Mouse (Mus musculus): ENCODE data around the gene Tpr. TPM values are rescaled to one million over a fixed set of nuclear protein-coding genes. Genes with fewer than 3 reads are reported as not detected.

Tpr gene
- polyA plus RNA-seq, 1 experiment from 2014 or later, result 124 TPM

DNA sequence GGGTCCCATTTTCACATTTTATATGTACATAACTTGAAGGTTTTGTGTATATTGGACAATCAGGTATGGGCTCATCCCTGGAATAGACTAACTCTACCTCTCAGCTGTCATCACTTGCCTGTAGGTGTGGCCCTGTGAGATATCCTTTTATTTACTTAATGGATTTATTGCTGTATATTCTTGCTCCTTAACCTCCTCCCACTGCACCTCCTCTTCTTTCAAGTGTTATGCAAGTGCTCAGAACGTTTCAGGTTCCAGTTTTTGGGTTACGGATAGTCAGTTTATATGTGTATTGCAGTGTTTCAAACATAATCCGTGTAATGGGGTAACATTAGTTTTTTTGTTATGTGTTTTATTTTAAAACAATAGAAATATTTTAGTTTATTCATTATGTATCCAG, 46.0 kb downstream of the Tpr start:
- Histone ChIP-seq H3K9me3 (ENCODE audit: control insufficient read depth, low read length) (no peaks in the 10 kb centered on the region), H3K9ac (ENCODE audit: low read depth, low read length) (no peak overlapping the region), H3K4me2 (ENCODE audit: low read length) (no peak overlapping the region), H3K27ac (ENCODE audit: low read depth, low read length) (no peak overlapping the region), H3K36me3 (ENCODE audit: control insufficient read depth, insufficient read depth, low read length) (peaks cover 41% of the 10 kb centered on the region), H3K4me1 (ENCODE audit: control insufficient read depth, insufficient read depth, low read depth, low read length) (no peaks in the 10 kb centered on the region), H3K27me3 (replicated peaks; ENCODE audit: control insufficient read depth, insufficient read depth, low read length) (no peaks in the 10 kb centered on the region), H3K4me3 (ENCODE audit: low read length) (no peak overlapping the region)
- 97% methylated on average over 3 of the region's 3 CpGs for WGBS
- ATAC-seq, result no peak

DNA sequence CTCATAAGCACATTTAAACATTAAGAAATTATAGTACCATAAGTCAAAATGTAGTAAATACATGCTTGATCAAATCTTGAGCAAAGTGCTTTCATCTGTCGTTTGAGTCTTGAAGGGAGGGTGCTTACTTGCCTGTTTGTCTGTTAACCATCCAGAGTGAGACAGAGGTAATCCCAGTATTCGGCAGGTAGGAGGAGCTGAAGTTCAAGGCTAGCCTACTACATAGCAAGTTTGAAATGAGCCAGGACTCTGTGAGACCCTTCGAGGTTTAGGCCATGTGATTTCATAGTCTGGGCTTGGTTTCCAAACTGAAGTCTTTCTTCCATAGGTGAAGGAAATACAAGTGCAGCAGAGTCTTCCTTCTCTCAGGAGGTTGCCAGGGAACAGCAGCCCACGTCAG, 49.1 kb downstream of the Tpr start:
- Histone ChIP-seq H3K27me3 (replicated peaks; ENCODE audit: control insufficient read depth, insufficient read depth, low read length) (no peaks in the 10 kb centered on the region), H3K27ac (ENCODE audit: low read depth, low read length) (no peak overlapping the region), H3K4me2 (ENCODE audit: low read length) (no peak overlapping the region), H3K4me3 (ENCODE audit: low read length) (no peak overlapping the region), H3K9me3 (ENCODE audit: control insufficient read depth, low read length) (no peaks in the 10 kb centered on the region), H3K36me3 (ENCODE audit: control insufficient read depth, insufficient read depth, low read length) (peaks cover 42% of the 10 kb centered on the region), H3K9ac (ENCODE audit: low read depth, low read length) (no peak overlapping the region), H3K4me1 (ENCODE audit: control insufficient read depth, insufficient read depth, low read depth, low read length) (no peaks in the 10 kb centered on the region)
- ATAC-seq, result no peak
- WGBS, result 79% methylated on average over 4 of the region's 4 CpGs

DNA sequence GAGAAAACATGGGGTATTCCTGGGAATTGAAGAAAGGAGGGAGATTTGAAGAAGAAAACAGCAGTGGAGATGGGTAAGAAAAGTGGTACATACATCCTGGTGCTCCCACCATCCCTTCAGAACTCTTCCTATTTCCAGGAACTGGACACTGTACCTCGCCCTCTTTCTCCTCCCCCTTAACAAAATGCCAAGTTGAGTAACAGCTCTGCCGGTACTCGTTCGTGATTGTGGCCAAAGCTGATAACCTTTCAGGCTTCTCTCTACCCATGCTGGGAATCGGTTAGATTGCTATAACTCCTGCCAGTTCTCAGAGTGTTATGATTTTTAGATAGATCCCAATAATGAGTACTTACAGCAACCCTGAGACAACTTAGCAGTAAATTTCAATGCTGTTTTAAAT, 66.3 kb downstream of the Tpr start:
- H3K4me1 ChIP-seq (ENCODE audit: control insufficient read depth, insufficient read depth, low read depth, low read length), result no peaks in the 10 kb centered on the region
- no peak for ATAC-seq

DNA sequence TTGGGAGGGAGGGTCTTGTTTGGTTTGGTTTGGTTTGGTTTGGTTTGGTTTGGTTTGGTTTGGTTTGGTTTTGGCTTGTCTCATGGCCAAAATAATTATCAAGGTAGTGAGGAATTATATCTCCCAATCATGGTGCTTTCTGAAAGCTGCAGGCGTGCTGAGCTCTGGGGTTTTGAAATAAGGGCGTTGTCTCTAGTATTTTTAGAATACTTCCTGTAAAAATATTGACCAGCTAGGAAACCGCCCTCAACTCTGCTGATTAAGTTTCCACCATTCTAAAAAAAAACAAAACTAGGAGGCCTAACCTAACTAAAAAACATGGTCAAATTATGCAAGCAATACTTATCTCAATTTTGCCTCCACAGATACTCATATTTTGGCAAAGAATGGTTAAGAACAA, 67.0 kb downstream of the Tpr start:
- H3K9me3 ChIP-seq (ENCODE audit: control insufficient read depth, low read length), result no peaks in the 10 kb centered on the region
- H3K4me1 ChIP-seq (ENCODE audit: control insufficient read depth, insufficient read depth, low read depth, low read length), result no peaks in the 10 kb centered on the region
- H3K27me3 ChIP-seq (replicated peaks; ENCODE audit: control insufficient read depth, insufficient read depth, low read length), result no peaks in the 10 kb centered on the region
- no peak overlapping the region for H3K4me3 ChIP-seq (ENCODE audit: low read length)
- no peak overlapping the region for H3K4me2 ChIP-seq (ENCODE audit: low read length)
- no peak overlapping the region for H3K9ac ChIP-seq (ENCODE audit: low read depth, low read length)
- ATAC-seq, result no peak
- H3K36me3 ChIP-seq (ENCODE audit: control insufficient read depth, insufficient read depth, low read length), result no peaks in the 10 kb centered on the region
- WGBS, result 86% methylated on average over 3 of the region's 3 CpGs
- H3K27ac ChIP-seq (ENCODE audit: low read depth, low read length), result no peak overlapping the region

More for the DNA sequence above, 66.3 kb downstream of the Tpr start:
- Histone ChIP-seq H3K27me3 (replicated peaks; ENCODE audit: control insufficient read depth, insufficient read depth, low read length) (no peaks in the 10 kb centered on the region), H3K27ac (ENCODE audit: low read depth, low read length) (no peak overlapping the region), H3K4me2 (ENCODE audit: low read length) (no peak overlapping the region), H3K9me3 (ENCODE audit: control insufficient read depth, low read length) (no peaks in the 10 kb centered on the region), H3K9ac (ENCODE audit: low read depth, low read length) (no peak overlapping the region), H3K4me3 (ENCODE audit: low read length) (no peak overlapping the region), H3K36me3 (ENCODE audit: control insufficient read depth, insufficient read depth, low read length) (no peaks in the 10 kb centered on the region)
- WGBS, result 87% methylated on average over 5 of the region's 5 CpGs

- H3K9me3 ChIP-seq (ENCODE audit: control insufficient read depth, low read length), result no peaks in the 10 kb centered on the region
- H3K27me3 ChIP-seq (replicated peaks; ENCODE audit: control insufficient read depth, insufficient read depth, low read length), result no peaks in the 10 kb centered on the region
- H3K4me1 ChIP-seq (ENCODE audit: control insufficient read depth, insufficient read depth, low read depth, low read length), result no peaks in the 10 kb centered on the region
- no peak overlapping the region for H3K9ac ChIP-seq (ENCODE audit: low read depth, low read length)
- no peak overlapping the region for H3K4me2 ChIP-seq (ENCODE audit: low read length)
- ATAC-seq, result no peak
- 83% methylated on average over 7 of the region's 7 CpGs for WGBS
- H3K36me3 ChIP-seq (ENCODE audit: control insufficient read depth, insufficient read depth, low read length), result no peaks in the 10 kb centered on the region
- no peak overlapping the region for H3K27ac ChIP-seq (ENCODE audit: low read depth, low read length)
- H3K4me3 ChIP-seq (ENCODE audit: low read length), result no peak overlapping the region
These were observed 68.0 kb downstream of the Tpr start for GRCm38 (mm10) chr1:150460595-150460994.

GRCm38 (mm10) chr1:150463068-150463467, 70.4 kb downstream of the Tpr start:
- no peak overlapping the region for H3K4me3 ChIP-seq (ENCODE audit: low read length)
- no peak for ATAC-seq

GRCm38 (mm10) chr1:150463691-150464090, 71.1 kb downstream of the Tpr start:
- Histone ChIP-seq H3K27me3 (replicated peaks; ENCODE audit: control insufficient read depth, insufficient read depth, low read length) (no peaks in the 10 kb centered on the region), H3K4me1 (ENCODE audit: control insufficient read depth, insufficient read depth, low read depth, low read length) (no peaks in the 10 kb centered on the region), H3K27ac (ENCODE audit: low read depth, low read length) (no peak overlapping the region), H3K4me3 (ENCODE audit: low read length) (no peak overlapping the region), H3K9ac (ENCODE audit: low read depth, low read length) (no peak overlapping the region), H3K9me3 (ENCODE audit: control insufficient read depth, low read length) (no peaks in the 10 kb centered on the region), H3K36me3 (ENCODE audit: control insufficient read depth, insufficient read depth, low read length) (no peaks in the 10 kb centered on the region), H3K4me2 (ENCODE audit: low read length) (no peak overlapping the region)
- ATAC-seq, result no peak
- WGBS, result 87% methylated on average over 4 of the region's 4 CpGs

More at GRCm38 (mm10) chr1:150463068-150463467, 70.4 kb downstream of the Tpr start:
- Histone ChIP-seq H3K4me1 (ENCODE audit: control insufficient read depth, insufficient read depth, low read depth, low read length) (no peaks in the 10 kb centered on the region), H3K9me3 (ENCODE audit: control insufficient read depth, low read length) (no peaks in the 10 kb centered on the region), H3K27me3 (replicated peaks; ENCODE audit: control insufficient read depth, insufficient read depth, low read length) (no peaks in the 10 kb centered on the region), H3K4me2 (ENCODE audit: low read length) (no peak overlapping the region), H3K9ac (ENCODE audit: low read depth, low read length) (no peak overlapping the region), H3K36me3 (ENCODE audit: control insufficient read depth, insufficient read depth, low read length) (no peaks in the 10 kb centered on the region), H3K27ac (ENCODE audit: low read depth, low read length) (no peak overlapping the region)
- WGBS, result 81% methylated on average over 5 of the region's 5 CpGs

DNA sequence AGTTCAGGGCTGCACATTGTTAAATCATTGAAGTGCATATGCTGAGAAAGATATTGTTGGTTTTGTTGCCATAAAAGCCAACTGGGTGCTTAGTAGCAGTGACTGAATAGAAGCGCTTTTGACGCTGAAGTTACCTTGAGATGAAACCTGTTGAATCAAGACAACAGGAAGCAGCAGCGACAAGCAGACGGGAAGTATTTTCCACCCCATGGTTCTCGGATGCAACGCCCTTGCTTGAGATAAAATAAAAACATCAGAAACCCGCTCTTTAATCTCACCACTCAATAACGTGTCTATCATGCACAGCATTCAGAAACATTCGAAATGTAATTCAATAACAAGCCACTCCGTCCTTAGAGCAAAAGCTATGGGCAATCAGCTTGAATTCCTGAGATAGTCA, 72.7 kb downstream of the Tpr start:
- ATAC-seq, result no peak
- no peak overlapping the region for H3K9ac ChIP-seq (ENCODE audit: low read depth, low read length)
- no peaks in the 10 kb centered on the region for H3K9me3 ChIP-seq (ENCODE audit: control insufficient read depth, low read length)
- no peaks in the 10 kb centered on the region for H3K4me1 ChIP-seq (ENCODE audit: control insufficient read depth, insufficient read depth, low read depth, low read length)
- no peak overlapping the region for H3K4me3 ChIP-seq (ENCODE audit: low read length)
- no peaks in the 10 kb centered on the region for H3K36me3 ChIP-seq (ENCODE audit: control insufficient read depth, insufficient read depth, low read length)
- H3K27me3 ChIP-seq (replicated peaks; ENCODE audit: control insufficient read depth, insufficient read depth, low read length), result no peaks in the 10 kb centered on the region
- WGBS, result 90% methylated on average over 10 of the region's 10 CpGs
- H3K27ac ChIP-seq (ENCODE audit: low read depth, low read length), result no peak overlapping the region
- H3K4me2 ChIP-seq (ENCODE audit: low read length), result no peak overlapping the region

- Histone ChIP-seq H3K9ac (ENCODE audit: low read depth, low read length) (no peak within 1 kb of the TSS), H3K27ac (ENCODE audit: low read depth, low read length) (no peak within 1 kb of the TSS), H3K36me3 (ENCODE audit: control insufficient read depth, insufficient read depth, low read length) (no peaks in the 10 kb centered on the region), H3K4me3 (ENCODE audit: low read length) (no peak within 1 kb of the TSS), H3K27me3 (replicated peaks; ENCODE audit: control insufficient read depth, insufficient read depth, low read length) (no peaks in the 10 kb centered on the region), H3K4me2 (ENCODE audit: low read length) (no peak within 1 kb of the TSS), H3K4me1 (ENCODE audit: control insufficient read depth, insufficient read depth, low read depth, low read length) (no peaks in the 10 kb centered on the region), H3K9me3 (ENCODE audit: control insufficient read depth, low read length) (no peaks in the 10 kb centered on the region)
- ATAC-seq, result no peak
- 89% methylated on average over 3 of the region's 3 CpGs for WGBS
These were observed 73.5 kb downstream of the Tpr start, which contains the start of gene Prg4 for GRCm38 (mm10) chr1:150466132-150466531. Gene Prg4 (minus strand): TSS chr1:150466165.

GRCm38 (mm10) chr1:150469992-150470391, 77.4 kb downstream of the Tpr start:
- H3K36me3 ChIP-seq (ENCODE audit: control insufficient read depth, insufficient read depth, low read length), result no peaks in the 10 kb centered on the region
- no peaks in the 10 kb centered on the region for H3K4me1 ChIP-seq (ENCODE audit: control insufficient read depth, insufficient read depth, low read depth, low read length)
- H3K27ac ChIP-seq (ENCODE audit: low read depth, low read length), result no peak overlapping the region
- no peak overlapping the region for H3K4me3 ChIP-seq (ENCODE audit: low read length)
- ATAC-seq, result no peak
- no peaks in the 10 kb centered on the region for H3K27me3 ChIP-seq (replicated peaks; ENCODE audit: control insufficient read depth, insufficient read depth, low read length)
- H3K4me2 ChIP-seq (ENCODE audit: low read length), result no peak overlapping the region
- WGBS, result 92% methylated on average over 3 of the region's 3 CpGs
- no peak overlapping the region for H3K9ac ChIP-seq (ENCODE audit: low read depth, low read length)
- no peaks in the 10 kb centered on the region for H3K9me3 ChIP-seq (ENCODE audit: control insufficient read depth, low read length)
